Mouse (Mus musculus) megakaryocyte, embryonic 14.5 days (primary cell): ENCODE data around the gene Klk1b4.
"Not testable (repeated sequence)": the region's sequence is repeated elsewhere in the genome, so short reads cannot be mapped to it uniquely, and the experiment has no call there.

Source experiments
- FLI1 ChIP-seq: IDR thresholded peaks from 2 replicates; pipeline ENCODE4 v1.6.1; 2012; ENCODE audit warnings: low read length, inconsistent platforms, mixed read lengths
- GATA1 ChIP-seq: IDR thresholded peaks from 3 replicates; pipeline ENCODE4 v1.6.1; 2012; ENCODE audit warnings: mixed read lengths, low read length, inconsistent platforms, borderline replicate concordance

DNA sequence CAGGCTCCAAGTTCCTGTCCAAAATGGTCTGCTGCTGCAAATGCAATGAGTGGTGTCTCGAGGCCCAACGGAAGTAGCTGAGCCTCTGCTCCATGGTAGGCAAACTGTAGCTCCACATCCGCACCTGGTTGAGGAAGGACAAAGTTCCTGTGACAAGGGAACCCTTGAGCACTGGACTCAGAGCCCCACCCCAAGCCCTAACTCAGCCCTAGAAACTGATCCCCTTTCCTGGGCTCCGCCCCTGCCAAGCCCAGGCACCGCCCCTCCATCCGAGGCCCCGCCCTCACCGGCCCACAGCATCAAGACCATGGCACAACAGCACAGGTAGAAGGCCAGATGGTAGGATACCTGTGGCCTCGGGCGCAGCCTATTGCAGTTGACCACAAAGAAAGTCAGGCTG is 14.4 kb downstream of the Klk1b4 start:
- TF ChIP-seq GATA1, FLI1: not testable (repeated sequence)
